Mouse (Mus musculus) E14TG2a.4 (cell line): ENCODE results near the gene Lipm.

Experiments used
- H3K27me3 ChIP-seq: 2 replicates; pipeline ENCODE4 v1.6.1; 2014; ENCODE audit warnings: low read length, control low read depth; ENCODE audit not compliant: insufficient read depth
- H3K36me3 ChIP-seq: 2 replicates; pipeline ENCODE4 v1.6.1; 2014; ENCODE audit warnings: low read length, control low read depth; ENCODE audit not compliant: insufficient read depth
- H3K4me1 ChIP-seq: replicated peaks from 2 replicates; pipeline ENCODE4 v1.6.1; 2014; ENCODE audit warnings: low read depth, low read length, control low read depth
- H3K4me3 ChIP-seq: replicated peaks from 2 replicates; pipeline ENCODE4 v1.5.1; 2014; ENCODE audit warnings: mild to moderate bottlenecking, low read length
- H3K9me3 ChIP-seq: 2 replicates; pipeline ENCODE4 v1.6.1; 2014; ENCODE audit warnings: low read length, control low read depth
- CTCF ChIP-seq: conservative IDR thresholded peaks from 2 replicates; pipeline ENCODE4 v1.5.1; 2014; ENCODE audit warnings: low read length
- NANOG ChIP-seq: IDR thresholded peaks from 2 replicates; pipeline ENCODE4 v1.6.1; 2014; ENCODE audit warnings: borderline replicate concordance, low read length, mixed read lengths
- POU5F1 ChIP-seq: IDR thresholded peaks from 2 replicates; pipeline ENCODE4 v1.6.1; 2014; ENCODE audit warnings: low read length, borderline replicate concordance

The Lipm gene

GRCm38 (mm10) chr19:34095381-34095780, 5.4 kb upstream of the Lipm start:
- no peak for TF ChIP-seq CTCF
- no peak for TF ChIP-seq POU5F1
- no peak for TF ChIP-seq NANOG
- no peaks in the 10 kb centered on the region for H3K9me3 ChIP-seq
- H3K4me1 ChIP-seq, result peaks cover 8% of the 10 kb centered on the region
- H3K27me3 ChIP-seq, result no peaks in the 10 kb centered on the region
- H3K36me3 ChIP-seq, result no peaks in the 10 kb centered on the region
- no peak overlapping the region for H3K4me3 ChIP-seq

- peaks cover 8% of the 10 kb centered on the region for H3K4me1 ChIP-seq
- H3K9me3 ChIP-seq, result no peaks in the 10 kb centered on the region
- H3K27me3 ChIP-seq, result no peaks in the 10 kb centered on the region
- H3K36me3 ChIP-seq, result no peaks in the 10 kb centered on the region
- TF ChIP-seq NANOG, result no peak
- no peak for TF ChIP-seq CTCF
- no peak for TF ChIP-seq POU5F1
- H3K4me3 ChIP-seq, result no peak overlapping the region
These were observed 4.5 kb upstream of the Lipm start for GRCm38 (mm10) chr19:34096228-34096627.

GRCm38 (mm10) chr19:34101888-34102287, 1.2 kb downstream of the Lipm start:
- no peaks in the 10 kb centered on the region for H3K27me3 ChIP-seq
- H3K36me3 ChIP-seq, result no peaks in the 10 kb centered on the region
- no peak overlapping the region for H3K4me3 ChIP-seq
- no peaks in the 10 kb centered on the region for H3K9me3 ChIP-seq
- TF ChIP-seq CTCF (no peak), NANOG (no peak), POU5F1 (no peak)
- peaks cover 8% of the 10 kb centered on the region for H3K4me1 ChIP-seq

GRCm38 (mm10) chr19:34104841-34105240, 4.1 kb downstream of the Lipm start:
- Histone ChIP-seq H3K4me3 (no peak overlapping the region), H3K4me1 (peaks cover 4% of the 10 kb centered on the region), H3K9me3 (no peaks in the 10 kb centered on the region), H3K36me3 (no peaks in the 10 kb centered on the region), H3K27me3 (no peaks in the 10 kb centered on the region)
- TF ChIP-seq NANOG (no peak), CTCF (no peak)

- no peaks in the 10 kb centered on the region for H3K36me3 ChIP-seq
- H3K9me3 ChIP-seq, result no peaks in the 10 kb centered on the region
- TF ChIP-seq POU5F1 (no peak), CTCF (no peak), NANOG (no peak)
- no peaks in the 10 kb centered on the region for H3K4me1 ChIP-seq
- H3K27me3 ChIP-seq, result no peaks in the 10 kb centered on the region
- H3K4me3 ChIP-seq, result no peak overlapping the region
These were observed 18.4 kb downstream of the Lipm start for GRCm38 (mm10) chr19:34119102-34119501.

- Histone ChIP-seq H3K9me3 (no peaks in the 10 kb centered on the region), H3K4me3 (no peak overlapping the region), H3K4me1 (no peaks in the 10 kb centered on the region), H3K27me3 (no peaks in the 10 kb centered on the region), H3K36me3 (no peaks in the 10 kb centered on the region)
- TF ChIP-seq NANOG (no peak), CTCF (no peak), POU5F1 (no peak)
These were observed 18.9 kb downstream of the Lipm start for GRCm38 (mm10) chr19:34119653-34120052.

- no peaks in the 10 kb centered on the region for H3K4me1 ChIP-seq
- no peak overlapping the region for H3K4me3 ChIP-seq
- H3K27me3 ChIP-seq, result no peaks in the 10 kb centered on the region
- TF ChIP-seq POU5F1, result no peak
- no peak for TF ChIP-seq CTCF
- H3K36me3 ChIP-seq, result no peaks in the 10 kb centered on the region
- H3K9me3 ChIP-seq, result no peaks in the 10 kb centered on the region
These were observed 19.5 kb downstream of the Lipm start for GRCm38 (mm10) chr19:34120107-34120731.

GRCm38 (mm10) chr19:34138720-34139430, 38.1 kb downstream of the Lipm start:
- TF ChIP-seq NANOG (no peak), POU5F1 (no peak), CTCF (no peak)
- H3K36me3 ChIP-seq, result no peaks in the 10 kb centered on the region
- H3K4me1 ChIP-seq, result no peaks in the 10 kb centered on the region
- no peaks in the 10 kb centered on the region for H3K27me3 ChIP-seq
- peaks cover 22% of the 10 kb centered on the region for H3K9me3 ChIP-seq
- H3K4me3 ChIP-seq, result no peak overlapping the region

GRCm38 (mm10) chr19:34139431-34140046, 38.8 kb downstream of the Lipm start:
- no peaks in the 10 kb centered on the region for H3K27me3 ChIP-seq
- no peak overlapping the region for H3K4me3 ChIP-seq
- H3K36me3 ChIP-seq, result no peaks in the 10 kb centered on the region
- peaks cover 22% of the 10 kb centered on the region for H3K9me3 ChIP-seq
- H3K4me1 ChIP-seq, result no peaks in the 10 kb centered on the region
- TF ChIP-seq POU5F1 (no peak), CTCF (no peak), NANOG (no peak)
